Mouse (Mus musculus) liver, adult (tissue): ENCODE results near the gene Fsd1l.

Source experiments
- GATA4 ChIP-seq: IDR thresholded peaks from 2 replicates; pipeline ENCODE4 v1.6.1; 2014; ENCODE audit warnings: mild to moderate bottlenecking, low read length; ENCODE audit not compliant: insufficient replicate concordance

The Fsd1l gene

GRCm38 (mm10) chr4:53621084-53621483 is 10.2 kb upstream of the Fsd1l start:
- no peak for TF ChIP-seq GATA4

DNA sequence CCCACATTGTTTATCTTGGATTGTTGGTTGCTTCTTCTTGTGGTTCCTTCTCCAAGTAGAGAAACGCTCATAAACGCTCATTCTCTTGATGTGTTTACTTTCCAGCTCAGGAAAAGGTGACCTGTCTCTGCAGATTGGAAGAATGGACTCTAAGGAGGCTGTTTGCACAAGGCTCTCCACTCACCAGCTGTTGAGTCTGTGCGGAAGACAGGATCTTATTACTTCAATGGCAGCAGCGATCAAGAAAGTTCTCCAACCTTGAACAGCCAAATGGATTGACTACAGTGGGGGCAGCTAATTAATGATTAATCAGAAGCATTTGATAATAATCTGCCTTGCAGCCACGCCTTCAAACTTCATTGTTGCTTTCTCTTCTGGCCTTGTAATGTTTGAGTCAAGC is 9.8 kb upstream of the Fsd1l start:
- no peak for TF ChIP-seq GATA4

DNA sequence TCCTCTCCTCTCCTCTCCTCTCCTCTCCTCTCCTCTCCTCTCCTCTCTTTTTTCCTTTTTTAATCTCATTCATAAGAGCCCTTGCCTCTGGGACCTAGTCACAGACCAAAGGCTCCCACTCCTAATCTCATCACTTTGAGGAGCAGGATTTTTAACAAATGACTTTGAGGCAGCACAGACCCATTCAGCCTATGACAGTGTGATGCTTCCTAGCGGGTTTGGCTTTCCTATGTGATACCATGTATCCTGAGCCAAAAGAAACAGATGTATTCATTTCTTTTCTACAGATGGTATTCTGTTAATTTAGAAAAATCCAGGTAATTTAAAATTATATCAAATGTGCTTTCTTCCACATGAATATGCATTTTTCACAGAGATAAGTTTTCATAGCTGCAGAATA is 7.6 kb upstream of the Fsd1l start:
- no peak for TF ChIP-seq GATA4

DNA sequence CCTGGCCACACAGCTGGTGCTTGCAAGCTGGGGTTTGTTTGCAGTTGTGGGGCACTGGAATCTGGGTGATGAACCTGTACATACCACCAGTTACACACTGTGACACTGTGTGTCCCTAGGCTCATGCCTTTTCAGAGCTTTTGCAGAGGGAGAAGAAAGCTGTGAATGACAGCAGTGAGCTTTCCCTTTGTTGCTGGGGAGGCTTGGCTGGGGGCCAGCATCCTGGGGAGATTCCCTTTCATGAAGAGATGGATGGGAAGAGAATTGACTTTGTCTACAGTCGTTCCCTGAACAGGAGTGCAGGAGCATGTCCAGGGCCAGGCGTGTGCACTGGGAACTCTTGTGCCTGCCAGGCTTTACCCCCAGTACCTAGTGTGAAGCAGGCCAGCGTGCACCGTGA is 6.5 kb upstream of the Fsd1l start:
- TF ChIP-seq GATA4 = no peak

GRCm38 (mm10) chr4:53625263-53625662 is 6.0 kb upstream of the Fsd1l start:
- TF ChIP-seq GATA4 = no peak

GRCm38 (mm10) chr4:53628924-53629323 is 2.3 kb upstream of the Fsd1l start:
- TF ChIP-seq GATA4 = no peak

- no peak for TF ChIP-seq GATA4
Measured at GRCm38 (mm10) chr4:53630963-53631315, 332 bp upstream of the Fsd1l start.

DNA sequence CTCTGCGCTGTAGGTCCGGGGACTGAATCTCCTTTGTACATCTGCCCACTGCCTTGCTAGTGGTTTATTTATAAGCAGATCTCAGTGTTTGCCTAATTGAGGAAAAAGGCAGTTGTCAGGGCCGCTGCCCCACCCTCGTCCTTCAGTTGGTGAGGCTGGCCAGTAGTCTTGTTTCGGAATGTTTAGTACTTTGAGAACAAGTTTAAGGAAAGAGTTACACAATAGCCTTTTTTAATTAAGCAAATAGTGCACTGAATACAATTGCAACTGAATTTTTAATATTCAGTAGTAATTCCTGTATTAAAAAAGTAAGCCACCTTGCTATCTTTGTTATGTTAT is 709 bp downstream of the Fsd1l start:
- TF ChIP-seq GATA4 = no peak

GRCm38 (mm10) chr4:53635336-53635735 is 4.1 kb downstream of the Fsd1l start:
- no peak for TF ChIP-seq GATA4

- TF ChIP-seq GATA4 = no peak
Measured at GRCm38 (mm10) chr4:53637269-53637909, 6.1 kb downstream of the Fsd1l start.

- no peak for TF ChIP-seq GATA4
Measured at GRCm38 (mm10) chr4:53638549-53639123, 7.4 kb downstream of the Fsd1l start.

GRCm38 (mm10) chr4:53658029-53658428 is 26.8 kb downstream of the Fsd1l start:
- TF ChIP-seq GATA4 = no peak

DNA sequence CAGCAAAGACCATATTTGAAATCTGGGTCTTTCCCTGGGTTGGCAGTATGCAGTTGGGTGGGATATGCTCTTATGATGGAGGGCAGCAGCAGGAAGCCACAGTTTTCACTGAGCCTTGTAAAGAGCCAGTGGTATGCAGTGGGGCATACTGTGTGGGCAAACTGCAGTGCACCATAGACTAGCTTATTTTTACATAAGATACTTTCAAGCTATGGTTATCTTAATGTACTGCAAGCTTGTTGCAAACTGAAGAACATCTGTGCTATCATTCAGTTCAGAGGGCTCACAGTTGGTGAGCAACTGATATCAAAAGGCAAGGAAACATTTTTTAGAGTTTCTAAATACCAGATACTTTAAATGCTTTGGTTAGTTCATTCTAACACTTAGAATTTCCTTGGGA is 29.4 kb downstream of the Fsd1l start:
- TF ChIP-seq GATA4 = no peak

DNA sequence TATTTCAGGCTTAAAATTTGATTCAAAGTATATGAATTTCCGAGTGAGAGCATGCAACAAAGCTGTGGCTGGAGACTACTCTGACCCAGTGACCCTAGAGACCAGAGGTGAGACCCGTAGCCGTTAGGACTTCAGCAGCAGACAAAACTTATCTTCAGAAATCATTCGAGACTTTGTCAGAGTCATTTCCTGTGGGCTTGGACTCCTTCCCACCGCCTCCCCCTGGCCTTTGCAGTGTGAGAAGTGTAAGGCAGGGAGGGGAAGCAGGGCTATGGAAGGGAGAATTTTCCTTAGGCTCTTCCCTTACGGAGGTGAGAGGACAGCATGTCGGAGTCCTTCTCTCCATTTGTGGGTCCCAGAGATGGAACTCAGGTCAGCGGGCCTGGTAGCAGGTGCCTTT is 50.8 kb downstream of the Fsd1l start:
- TF ChIP-seq GATA4 = no peak

DNA sequence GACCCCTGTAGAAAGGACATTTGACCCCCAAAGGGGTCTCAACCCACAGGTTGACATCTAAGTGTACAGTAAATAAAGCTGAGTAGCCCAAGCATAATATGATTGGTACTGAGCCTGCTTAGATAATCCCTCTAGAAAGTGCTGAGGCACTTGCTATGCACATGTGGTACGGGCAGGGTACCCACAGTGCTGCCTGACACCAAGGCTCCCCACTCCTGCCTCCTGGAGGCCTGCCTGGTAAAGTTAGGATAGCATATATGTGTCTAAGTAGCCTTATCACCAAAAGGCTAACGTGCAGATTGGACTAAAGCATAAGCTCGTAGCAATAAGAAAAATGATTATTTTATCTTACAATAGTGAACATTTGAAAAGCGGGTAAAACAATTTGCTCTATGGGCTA is 57.7 kb downstream of the Fsd1l start:
- no peak for TF ChIP-seq GATA4

DNA sequence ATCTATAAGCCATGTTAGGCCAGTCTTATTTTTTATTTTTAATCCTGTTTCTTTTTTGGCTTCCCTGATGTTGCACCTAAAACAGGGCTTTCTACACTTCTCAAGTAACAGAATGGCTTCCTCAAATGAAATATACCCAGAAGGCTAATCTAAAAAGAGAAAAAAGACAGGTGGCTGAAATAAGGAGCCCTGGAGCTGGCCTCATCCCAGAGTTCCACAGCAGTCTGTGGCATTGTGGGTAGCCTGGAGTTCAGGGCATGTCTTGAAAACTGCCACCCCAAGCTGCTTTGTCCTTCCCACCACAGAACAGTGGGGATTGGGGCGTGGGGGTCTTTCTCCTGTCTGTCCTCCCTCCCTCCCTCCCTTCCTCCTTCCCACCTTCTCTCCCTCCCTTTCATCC is 60.1 kb downstream of the Fsd1l start:
- no peak for TF ChIP-seq GATA4

DNA sequence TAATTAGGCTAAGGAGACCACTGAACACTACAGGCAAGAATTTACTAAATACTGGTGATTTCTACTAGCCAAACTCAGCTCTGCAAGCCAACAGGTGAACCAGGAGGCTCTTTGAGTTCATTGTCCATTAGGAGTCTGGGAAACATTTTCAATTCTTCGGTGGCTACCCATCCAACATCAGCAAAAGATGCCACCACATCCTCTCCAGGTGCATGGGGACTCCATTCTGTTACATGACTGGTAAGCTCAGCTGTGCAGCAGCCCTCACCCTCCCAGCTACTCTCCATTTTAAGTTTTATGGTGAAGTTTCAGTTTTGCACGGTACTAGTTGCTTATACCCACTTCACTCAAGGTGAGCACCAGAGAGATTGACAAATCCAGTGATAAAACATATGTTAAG is 78.8 kb downstream of the Fsd1l start:
- no peak for TF ChIP-seq GATA4

DNA sequence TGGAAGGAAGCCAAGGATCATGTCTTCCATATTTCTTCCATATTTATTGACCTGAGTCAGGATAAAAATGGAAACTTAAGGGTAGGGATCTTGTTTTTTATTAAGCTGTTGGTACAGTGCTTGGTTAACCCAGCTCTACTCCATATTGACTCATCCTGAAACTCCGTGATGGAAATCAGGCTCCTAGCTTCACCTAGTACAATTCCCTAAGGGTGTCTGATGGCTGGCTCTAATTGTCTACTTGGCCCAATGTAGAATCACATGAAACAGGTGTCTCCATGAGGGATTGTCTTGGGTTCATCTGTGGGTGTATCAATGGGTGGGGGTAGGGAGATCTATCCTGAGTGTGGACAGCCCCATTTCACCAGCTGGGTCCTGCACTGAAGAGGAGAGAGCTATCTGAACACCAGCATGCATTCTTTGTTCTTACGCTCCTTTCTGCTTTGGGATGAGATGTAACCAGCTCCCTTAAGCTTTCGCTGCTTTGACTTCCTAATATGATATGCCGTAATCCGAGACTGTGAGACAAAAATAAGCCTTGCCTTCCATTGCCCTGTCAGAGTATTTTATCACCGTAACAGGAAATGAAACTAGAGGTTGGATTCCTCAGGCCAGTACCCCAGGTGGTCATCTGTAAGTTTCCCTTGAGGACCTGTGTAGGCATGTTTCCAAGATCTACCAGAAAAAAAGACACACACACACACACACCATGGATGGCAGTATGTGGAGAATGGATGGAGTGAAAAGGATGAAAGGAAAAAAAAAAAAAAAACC is 79.5 kb downstream of the Fsd1l start:
- no peak for TF ChIP-seq GATA4

DNA sequence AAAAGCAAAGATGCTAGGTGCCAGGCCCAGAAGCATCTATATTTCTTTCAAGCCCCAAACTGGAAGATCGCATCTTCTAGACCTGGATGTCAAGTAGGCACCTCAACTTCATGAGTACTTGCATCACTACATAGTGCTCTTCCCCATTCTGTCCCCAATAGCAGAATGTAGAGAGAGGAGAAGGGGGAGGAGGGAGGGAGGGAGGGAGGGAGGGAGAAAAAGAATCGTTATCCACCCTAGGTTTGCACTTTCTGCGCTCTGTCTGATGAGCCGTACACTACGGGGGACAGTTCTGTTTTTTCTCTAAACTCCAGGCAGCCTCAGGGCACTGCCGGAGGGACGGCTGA is 82.4 kb downstream of the Fsd1l start, which contains the start of gene Fktn:
Fktn (plus strand) TSS at position 295 of the 347 bp plus-strand sequence.
- no peak for TF ChIP-seq GATA4
